Mouse (Mus musculus): Measurements from ENCODE around the gene Got1.

GRCm38 (mm10) chr19:43460481-43460880 is 63.9 kb downstream of the Got1 start:
- TF ChIP-seq POLR2A (IDR thresholded peaks at IDR 0.05; ENCODE audit: insufficient read depth, low read depth, low read length) (no peak), EP300 (IDR thresholded peaks at IDR 0.05; ENCODE audit: insufficient read depth, low read depth, low read length) (no peak)

Data from heart, adult 2 months (tissue).